Mouse (Mus musculus): ENCODE measurements at regions not wholly inside any gene's neighbourhood (a gene's known extent, or its start where the extent isn't known, plus 50 kb on each side); places are given as distances from the start of the nearest gene placed in this dataset.

- H3K36me3 ChIP-seq (ENCODE audit: control insufficient read depth, insufficient read depth, low read length) = no peaks in the 10 kb centered on the region
- ATAC-seq (ENCODE audit: low read depth) = no peak
- H3K27ac ChIP-seq (ENCODE audit: low read depth, low read length) = no peak overlapping the region
- no peaks in the 10 kb centered on the region for H3K4me1 ChIP-seq (ENCODE audit: control insufficient read depth, insufficient read depth, low read length)
- no peaks in the 10 kb centered on the region for H3K27me3 ChIP-seq (ENCODE audit: control insufficient read depth, insufficient read depth, low read length)
- H3K9me3 ChIP-seq (ENCODE audit: control insufficient read depth, low read length) = no peaks in the 10 kb centered on the region
- 7% methylated on average over 2 of the region's 2 CpGs for WGBS
- no peak overlapping the region for H3K4me3 ChIP-seq (ENCODE audit: low read depth, low read length)
- H3K4me2 ChIP-seq (ENCODE audit: low read depth, low read length) = no peak overlapping the region
- H3K9ac ChIP-seq (replicated peaks; ENCODE audit: low read depth, low read length) = no peak overlapping the region
These were observed 62.9 kb downstream of the Fam84a start for GRCm38 (mm10) chr12:14088960-14089359.

DNA sequence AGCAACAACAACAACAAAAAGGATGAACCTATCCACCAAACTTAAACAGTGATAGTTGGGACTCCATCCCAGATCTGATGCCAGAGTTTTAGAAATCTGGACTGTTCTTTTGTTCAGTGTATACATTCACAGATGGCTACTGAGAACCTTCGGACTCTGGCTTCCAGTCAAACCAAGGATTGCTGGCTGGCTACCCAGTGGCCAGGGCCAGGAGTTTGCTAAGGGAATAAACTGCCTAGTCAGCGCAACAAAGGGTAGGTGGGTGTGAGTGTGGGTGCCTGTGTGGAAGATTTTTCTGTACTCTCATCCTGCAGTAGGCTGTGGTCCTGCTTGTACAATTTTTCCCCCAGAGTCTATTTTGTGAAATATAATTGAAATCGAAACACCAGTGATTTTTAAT, 69.1 kb downstream of the Fam84a start:
- no peaks in the 10 kb centered on the region for H3K9me3 ChIP-seq (ENCODE audit: control insufficient read depth, low read length)
- WGBS = 75% methylated on average over 3 of the region's 3 CpGs
- H3K4me3 ChIP-seq (ENCODE audit: low read depth, low read length) = no peak overlapping the region
- no peak overlapping the region for H3K9ac ChIP-seq (replicated peaks; ENCODE audit: low read depth, low read length)
- ATAC-seq (ENCODE audit: low read depth) = no peak
- H3K4me1 ChIP-seq (ENCODE audit: control insufficient read depth, insufficient read depth, low read length) = no peaks in the 10 kb centered on the region
- H3K27ac ChIP-seq (ENCODE audit: low read depth, low read length) = no peak overlapping the region
- no peak overlapping the region for H3K4me2 ChIP-seq (ENCODE audit: low read depth, low read length)
- H3K36me3 ChIP-seq (ENCODE audit: control insufficient read depth, insufficient read depth, low read length) = no peaks in the 10 kb centered on the region
- H3K27me3 ChIP-seq (ENCODE audit: control insufficient read depth, insufficient read depth, low read length) = no peaks in the 10 kb centered on the region

GRCm38 (mm10) chr12:14079892-14080291, 72.0 kb downstream of the Fam84a start:
- Histone ChIP-seq H3K27ac (ENCODE audit: low read depth, low read length) (no peak overlapping the region), H3K4me2 (ENCODE audit: low read depth, low read length) (no peak overlapping the region), H3K36me3 (ENCODE audit: control insufficient read depth, insufficient read depth, low read length) (no peaks in the 10 kb centered on the region), H3K9ac (replicated peaks; ENCODE audit: low read depth, low read length) (no peak overlapping the region), H3K4me1 (ENCODE audit: control insufficient read depth, insufficient read depth, low read length) (no peaks in the 10 kb centered on the region), H3K27me3 (ENCODE audit: control insufficient read depth, insufficient read depth, low read length) (no peaks in the 10 kb centered on the region), H3K4me3 (ENCODE audit: low read depth, low read length) (no peak overlapping the region), H3K9me3 (ENCODE audit: control insufficient read depth, low read length) (no peaks in the 10 kb centered on the region)
- no peak for ATAC-seq (ENCODE audit: low read depth)
- WGBS = 80% methylated on average over 1 of the region's 1 CpGs

GRCm38 (mm10) chr12:14069049-14069448, 82.8 kb downstream of the Fam84a start:
- no peak for ATAC-seq (ENCODE audit: low read depth)
- Histone ChIP-seq H3K4me2 (ENCODE audit: low read depth, low read length) (no peak overlapping the region), H3K27ac (ENCODE audit: low read depth, low read length) (no peak overlapping the region), H3K4me1 (ENCODE audit: control insufficient read depth, insufficient read depth, low read length) (no peaks in the 10 kb centered on the region), H3K36me3 (ENCODE audit: control insufficient read depth, insufficient read depth, low read length) (no peaks in the 10 kb centered on the region), H3K9ac (replicated peaks; ENCODE audit: low read depth, low read length) (no peak overlapping the region), H3K4me3 (ENCODE audit: low read depth, low read length) (no peak overlapping the region), H3K9me3 (ENCODE audit: control insufficient read depth, low read length) (no peaks in the 10 kb centered on the region), H3K27me3 (ENCODE audit: control insufficient read depth, insufficient read depth, low read length) (no peaks in the 10 kb centered on the region)
- WGBS = 91% methylated on average over 4 of the region's 4 CpGs

GRCm38 (mm10) chr12:14065401-14065800, 86.5 kb downstream of the Fam84a start:
- 60% methylated on average over 3 of the region's 3 CpGs for WGBS
- Histone ChIP-seq H3K4me2 (ENCODE audit: low read depth, low read length) (no peak overlapping the region), H3K27ac (ENCODE audit: low read depth, low read length) (no peak overlapping the region), H3K9ac (replicated peaks; ENCODE audit: low read depth, low read length) (no peak overlapping the region), H3K9me3 (ENCODE audit: control insufficient read depth, low read length) (no peaks in the 10 kb centered on the region), H3K36me3 (ENCODE audit: control insufficient read depth, insufficient read depth, low read length) (no peaks in the 10 kb centered on the region), H3K4me3 (ENCODE audit: low read depth, low read length) (no peak overlapping the region), H3K4me1 (ENCODE audit: control insufficient read depth, insufficient read depth, low read length) (no peaks in the 10 kb centered on the region), H3K27me3 (ENCODE audit: control insufficient read depth, insufficient read depth, low read length) (no peaks in the 10 kb centered on the region)
- ATAC-seq (ENCODE audit: low read depth) = no peak

GRCm38 (mm10) chr12:14063276-14063675, 88.6 kb downstream of the Fam84a start:
- WGBS = 84% methylated on average over 4 of the region's 4 CpGs
- no peak for ATAC-seq (ENCODE audit: low read depth)
- Histone ChIP-seq H3K4me3 (ENCODE audit: low read depth, low read length) (no peak overlapping the region), H3K27ac (ENCODE audit: low read depth, low read length) (no peak overlapping the region), H3K36me3 (ENCODE audit: control insufficient read depth, insufficient read depth, low read length) (no peaks in the 10 kb centered on the region), H3K27me3 (ENCODE audit: control insufficient read depth, insufficient read depth, low read length) (no peaks in the 10 kb centered on the region), H3K9ac (replicated peaks; ENCODE audit: low read depth, low read length) (no peak overlapping the region), H3K9me3 (ENCODE audit: control insufficient read depth, low read length) (no peaks in the 10 kb centered on the region), H3K4me1 (ENCODE audit: control insufficient read depth, insufficient read depth, low read length) (no peaks in the 10 kb centered on the region), H3K4me2 (ENCODE audit: low read depth, low read length) (no peak overlapping the region)

DNA sequence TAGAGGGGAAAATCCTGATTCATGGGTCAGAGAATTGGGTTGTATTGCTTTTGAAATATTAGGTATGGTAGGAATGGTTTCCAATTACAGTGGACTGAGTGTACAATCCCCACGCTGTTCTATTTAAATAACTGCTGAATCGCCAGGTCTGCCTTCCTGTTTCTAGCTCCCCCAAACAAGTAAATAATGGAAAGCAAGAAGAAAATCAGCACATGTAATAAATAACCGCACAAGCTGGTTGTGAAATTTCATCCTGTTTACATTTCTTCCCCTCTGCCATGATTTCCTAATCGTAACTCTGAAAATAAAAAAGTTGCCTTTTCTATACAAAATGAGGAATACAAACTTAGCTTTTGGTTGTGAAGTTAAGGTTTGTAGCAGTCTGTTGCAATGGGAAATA, 95.7 kb downstream of the Fam84a start:
- 86% methylated on average over 4 of the region's 4 CpGs for WGBS
- no peaks in the 10 kb centered on the region for H3K27me3 ChIP-seq (ENCODE audit: control insufficient read depth, insufficient read depth, low read length)
- H3K36me3 ChIP-seq (ENCODE audit: control insufficient read depth, insufficient read depth, low read length) = no peaks in the 10 kb centered on the region
- no peak overlapping the region for H3K27ac ChIP-seq (ENCODE audit: low read depth, low read length)
- H3K4me2 ChIP-seq (ENCODE audit: low read depth, low read length) = no peak overlapping the region
- no peak for ATAC-seq (ENCODE audit: low read depth)
- no peak overlapping the region for H3K9ac ChIP-seq (replicated peaks; ENCODE audit: low read depth, low read length)
- no peaks in the 10 kb centered on the region for H3K9me3 ChIP-seq (ENCODE audit: control insufficient read depth, low read length)
- H3K4me3 ChIP-seq (ENCODE audit: low read depth, low read length) = no peak overlapping the region
- no peaks in the 10 kb centered on the region for H3K4me1 ChIP-seq (ENCODE audit: control insufficient read depth, insufficient read depth, low read length)

- Histone ChIP-seq H3K4me1 (ENCODE audit: control insufficient read depth, insufficient read depth, low read length) (no peaks in the 10 kb centered on the region), H3K4me3 (ENCODE audit: low read depth, low read length) (no peak overlapping the region), H3K9me3 (ENCODE audit: control insufficient read depth, low read length) (no peaks in the 10 kb centered on the region), H3K4me2 (ENCODE audit: low read depth, low read length) (no peak overlapping the region), H3K27ac (ENCODE audit: low read depth, low read length) (no peak overlapping the region), H3K36me3 (ENCODE audit: control insufficient read depth, insufficient read depth, low read length) (no peaks in the 10 kb centered on the region), H3K9ac (replicated peaks; ENCODE audit: low read depth, low read length) (no peak overlapping the region), H3K27me3 (ENCODE audit: control insufficient read depth, insufficient read depth, low read length) (no peaks in the 10 kb centered on the region)
- ATAC-seq (ENCODE audit: low read depth) = no peak
- WGBS = 81% methylated on average over 1 of the region's 1 CpGs
These were observed 119.5 kb downstream of the Fam84a start for GRCm38 (mm10) chr12:14032363-14032762.

GRCm38 (mm10) chr12:14015271-14015670, 136.6 kb downstream of the Fam84a start:
- Histone ChIP-seq H3K4me3 (ENCODE audit: low read depth, low read length) (no peak overlapping the region), H3K27ac (ENCODE audit: low read depth, low read length) (no peak overlapping the region), H3K4me1 (ENCODE audit: control insufficient read depth, insufficient read depth, low read length) (no peaks in the 10 kb centered on the region), H3K4me2 (ENCODE audit: low read depth, low read length) (no peak overlapping the region), H3K9ac (replicated peaks; ENCODE audit: low read depth, low read length) (no peak overlapping the region), H3K9me3 (ENCODE audit: control insufficient read depth, low read length) (no peaks in the 10 kb centered on the region), H3K27me3 (ENCODE audit: control insufficient read depth, insufficient read depth, low read length) (no peaks in the 10 kb centered on the region), H3K36me3 (ENCODE audit: control insufficient read depth, insufficient read depth, low read length) (no peaks in the 10 kb centered on the region)
- no peak for ATAC-seq (ENCODE audit: low read depth)

GRCm38 (mm10) chr12:14005991-14006390, 145.9 kb downstream of the Fam84a start:
- no peaks in the 10 kb centered on the region for H3K9me3 ChIP-seq (ENCODE audit: control insufficient read depth, low read length)
- no peak overlapping the region for H3K9ac ChIP-seq (replicated peaks; ENCODE audit: low read depth, low read length)
- no peaks in the 10 kb centered on the region for H3K27me3 ChIP-seq (ENCODE audit: control insufficient read depth, insufficient read depth, low read length)
- no peaks in the 10 kb centered on the region for H3K4me1 ChIP-seq (ENCODE audit: control insufficient read depth, insufficient read depth, low read length)
- H3K27ac ChIP-seq (ENCODE audit: low read depth, low read length) = no peak overlapping the region
- H3K4me2 ChIP-seq (ENCODE audit: low read depth, low read length) = no peak overlapping the region
- 77% methylated on average over 1 of the region's 1 CpGs for WGBS
- no peak for ATAC-seq (ENCODE audit: low read depth)
- no peak overlapping the region for H3K4me3 ChIP-seq (ENCODE audit: low read depth, low read length)
- H3K36me3 ChIP-seq (ENCODE audit: control insufficient read depth, insufficient read depth, low read length) = no peaks in the 10 kb centered on the region
